Mouse (Mus musculus): ENCODE measurements around the gene Cldn5.

- TF ChIP-seq POLR2A (IDR thresholded peaks at IDR 0.05; ENCODE audit: low read depth, low read length), result no peak
- TF ChIP-seq CTCF (IDR thresholded peaks at IDR 0.05; ENCODE audit: extremely low read depth, insufficient read depth, insufficient read length, insufficient replicate concordance), result no peak
Measured at GRCm38 (mm10) chr16:18822356-18822755, 45.7 kb downstream of the Cldn5 start.
